Mouse (Mus musculus): ENCODE results near the gene Sigirr.

GRCm38 (mm10) chr7:141143861-141144260 lies 43.5 kb upstream of the Sigirr start:
- TF ChIP-seq POLR2A (IDR thresholded peaks at IDR 0.05; ENCODE audit: low read depth, low read length) (no peak), CTCF (conservative IDR thresholded peaks at IDR 0.05; ENCODE audit: insufficient read depth, insufficient read length, low read depth, low read length) (no peak)

Data from kidney, adult 2 months (tissue).